Mouse (Mus musculus): ENCODE results near the gene Pitpnc1.

GRCm38 (mm10) chr11:107437723-107438122 is 32.8 kb downstream of the Pitpnc1 start:
- TF ChIP-seq TCF3 (IDR thresholded peaks at IDR 0.05; ENCODE audit: insufficient read length, low read depth) = no peak
- TF ChIP-seq POLR2A (IDR thresholded peaks at IDR 0.05; ENCODE audit: insufficient read length, low read depth) = no peak
- no peak for TF ChIP-seq MYOG (IDR thresholded peaks at IDR 0.05; ENCODE audit: control insufficient read depth in 1 of 3, insufficient read depth in 1 of 3, insufficient read length in 2 of 3, low read depth in 2 of 3)
- TF ChIP-seq TCF12 (IDR thresholded peaks at IDR 0.05; ENCODE audit: insufficient read depth, poor library complexity, severe bottlenecking) = no peak
- TF ChIP-seq MAX (IDR thresholded peaks at IDR 0.05; ENCODE audit: low read depth) = no peak
- no peak for TF ChIP-seq POLR2AphosphoS2 (IDR thresholded peaks at IDR 0.05; ENCODE audit: insufficient read length, low read depth)
- no peak for TF ChIP-seq E2F4 (IDR thresholded peaks at IDR 0.05; ENCODE audit: insufficient read depth)
- TF ChIP-seq MYOD1 (IDR thresholded peaks at IDR 0.05; ENCODE audit: control insufficient read depth in 1 of 3, insufficient read length in 2 of 3, low read depth in 2 of 3) = no peak
- TF ChIP-seq USF1 (IDR thresholded peaks at IDR 0.05; ENCODE audit: low read depth) = no peak
